Mouse (Mus musculus) embryo, embryonic 10.5 days (tissue): ENCODE results near the gene Smim11.

Experiments used
- DNase-seq: peaks from one replicate; pipeline ENCODE4 v3.0.0-alpha.2; 2015; ENCODE audit warnings: low spot score

Smim11 gene

DNA sequence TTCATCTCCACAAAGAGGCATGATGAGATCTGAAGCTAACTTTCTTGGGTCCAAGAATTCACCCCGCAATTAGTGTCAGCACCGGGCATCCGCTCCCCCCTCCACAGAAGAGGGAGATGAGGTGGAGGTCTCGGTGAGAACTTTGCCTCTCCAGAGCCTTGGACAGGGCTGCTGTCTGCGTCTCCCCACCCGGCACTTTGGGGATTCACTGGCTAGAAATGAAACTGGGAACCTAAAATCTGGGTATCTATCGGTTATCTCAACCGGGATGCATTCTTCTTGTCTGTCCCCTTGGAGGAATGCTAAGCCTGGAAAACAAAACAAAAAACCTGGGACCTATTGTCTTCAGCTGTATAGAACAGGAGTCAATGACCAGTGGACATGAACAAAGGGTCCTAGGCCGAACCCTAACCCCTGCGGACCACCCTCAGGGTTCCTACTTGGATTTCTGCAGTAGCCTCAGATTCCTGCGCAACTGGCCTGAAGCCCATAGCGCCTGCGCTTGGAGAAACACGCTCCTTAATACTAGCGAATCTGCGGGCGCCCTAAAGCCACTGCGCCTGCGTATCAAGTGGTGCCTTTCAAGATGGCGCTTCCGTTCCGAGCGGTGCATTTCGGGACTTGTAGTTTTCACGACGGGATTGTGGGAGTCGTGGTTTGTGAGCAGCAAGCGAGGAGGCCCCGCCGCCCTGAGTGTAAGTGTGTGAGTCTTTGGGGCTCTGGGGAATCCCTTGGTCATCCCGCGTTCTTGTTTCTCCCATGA is at the start of gene Smim11:
TSS of gene Smim11 (plus strand) at position 638 of the 763 bp plus-strand sequence.
- DNase-seq: peak; percentile 100

DNA sequence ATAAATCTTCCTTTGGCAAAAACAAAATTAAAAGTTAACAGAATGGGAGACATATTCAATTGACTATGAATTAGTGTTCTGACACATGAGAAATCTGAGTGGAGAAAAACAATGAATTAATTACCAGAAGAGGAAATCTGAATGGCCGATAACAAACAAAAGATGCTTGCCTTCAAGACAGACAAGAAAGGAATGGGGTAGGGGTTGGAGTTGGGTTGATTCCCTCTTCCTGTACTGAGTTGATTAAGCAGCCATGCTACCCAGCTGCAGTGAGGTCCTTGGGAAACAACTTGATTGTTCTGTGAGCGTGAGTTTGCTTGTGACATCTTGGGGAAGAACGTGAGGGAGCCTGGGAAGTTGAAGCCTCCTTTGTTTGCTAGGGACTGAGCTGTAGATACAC is 46.8 kb upstream of the Smim11 start:
- DNase-seq: no peak

DNA sequence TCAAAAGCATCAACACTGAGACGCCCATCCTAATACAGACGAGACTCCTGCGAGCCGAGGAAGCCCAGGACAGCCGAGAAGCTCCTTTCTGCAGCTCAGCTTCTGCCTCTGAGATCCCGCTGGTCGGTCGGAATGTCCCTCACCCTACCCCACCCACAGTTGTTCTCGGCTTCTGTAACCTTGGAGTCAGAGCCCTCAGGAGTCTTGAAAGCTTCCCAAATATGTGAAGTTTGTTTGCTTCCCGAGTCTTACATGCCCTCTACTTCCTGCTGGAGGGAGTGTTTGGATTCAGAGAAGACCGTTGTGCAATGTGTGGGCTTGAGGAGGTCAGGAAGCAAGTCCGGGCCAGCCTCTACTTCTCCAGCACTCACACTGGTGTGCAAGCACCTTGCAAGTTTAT is 33.2 kb upstream of the Smim11 start:
- no peak for DNase-seq

DNA sequence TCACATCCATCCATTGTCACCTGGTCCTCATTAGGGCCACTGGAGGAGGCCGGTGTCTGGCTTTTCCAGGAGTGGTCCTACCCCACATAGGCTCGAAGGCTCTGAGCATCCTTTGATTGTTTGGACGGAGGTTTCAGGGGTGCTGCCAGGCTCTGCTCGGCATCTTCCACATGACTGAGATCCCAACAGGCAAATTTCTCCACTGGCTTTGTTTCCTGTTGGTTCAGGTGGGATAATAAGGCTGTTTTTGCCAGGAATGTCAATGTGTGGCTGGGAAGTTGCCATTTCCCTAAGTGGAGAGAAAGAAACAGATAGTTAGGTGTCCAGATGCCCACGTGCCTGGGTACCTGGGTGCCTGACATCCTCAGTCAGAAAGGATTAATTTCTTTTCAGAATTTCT is 26.6 kb upstream of the Smim11 start:
- DNase-seq: no peak

DNA sequence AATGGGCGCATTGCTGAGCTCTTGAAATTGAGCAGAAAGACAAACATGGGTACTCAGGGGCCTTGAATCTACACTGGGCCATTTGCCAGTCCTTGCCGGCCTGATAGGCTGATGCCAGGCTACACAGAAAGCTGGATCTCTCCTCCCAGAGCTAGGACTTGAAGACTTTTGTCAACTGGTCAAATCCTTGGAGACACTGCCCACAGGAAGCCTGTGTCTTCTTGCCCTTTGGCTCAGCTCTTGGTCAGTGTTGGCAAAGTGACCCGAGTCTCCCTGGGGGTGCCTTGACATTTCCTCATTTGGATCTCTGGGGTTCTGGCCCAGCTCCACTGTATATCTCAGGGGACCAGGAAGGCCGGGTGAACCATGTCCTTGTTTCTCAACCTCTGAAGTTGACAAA is 25.6 kb upstream of the Smim11 start:
- no peak for DNase-seq

DNA sequence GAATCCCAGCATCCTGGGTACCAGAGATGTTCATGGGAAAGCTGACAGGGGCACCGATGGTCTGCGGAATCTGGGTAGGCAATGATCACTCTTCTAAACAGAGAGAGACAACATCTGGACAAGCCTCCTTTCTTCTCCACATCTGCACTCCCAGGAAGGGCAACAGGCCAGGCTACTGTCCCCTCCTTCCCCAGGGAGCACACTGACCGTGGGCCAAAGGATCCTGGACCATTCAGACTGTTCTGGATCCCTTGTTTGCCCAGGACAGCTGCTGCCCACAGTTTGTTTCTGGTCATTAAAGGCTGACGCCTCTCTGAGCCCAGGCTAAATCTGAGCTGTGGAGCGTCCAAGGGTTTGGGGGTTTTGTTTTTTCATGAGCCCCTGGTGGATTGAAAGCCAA is 18.4 kb upstream of the Smim11 start:
- no peak for DNase-seq

DNA sequence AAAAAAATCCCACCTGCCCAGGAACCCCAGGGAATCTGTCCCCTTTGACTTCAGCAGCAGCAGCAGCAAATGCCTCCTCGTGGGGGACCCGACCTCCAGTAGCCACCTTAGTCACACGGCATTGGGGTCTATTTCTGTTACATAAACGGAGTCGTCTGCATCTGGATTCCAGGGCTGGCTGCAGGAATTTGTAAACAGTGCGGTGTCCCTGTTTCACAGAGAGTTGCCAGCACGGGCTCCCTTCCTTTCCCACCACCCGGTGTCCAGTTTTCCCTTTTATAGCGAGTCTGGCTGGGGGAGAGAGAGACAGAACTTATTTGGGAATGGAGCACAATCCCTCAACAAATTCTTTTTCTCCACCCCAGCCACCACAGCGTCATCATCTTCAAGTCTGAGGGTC is 16.0 kb upstream of the Smim11 start:
- no peak for DNase-seq

DNA sequence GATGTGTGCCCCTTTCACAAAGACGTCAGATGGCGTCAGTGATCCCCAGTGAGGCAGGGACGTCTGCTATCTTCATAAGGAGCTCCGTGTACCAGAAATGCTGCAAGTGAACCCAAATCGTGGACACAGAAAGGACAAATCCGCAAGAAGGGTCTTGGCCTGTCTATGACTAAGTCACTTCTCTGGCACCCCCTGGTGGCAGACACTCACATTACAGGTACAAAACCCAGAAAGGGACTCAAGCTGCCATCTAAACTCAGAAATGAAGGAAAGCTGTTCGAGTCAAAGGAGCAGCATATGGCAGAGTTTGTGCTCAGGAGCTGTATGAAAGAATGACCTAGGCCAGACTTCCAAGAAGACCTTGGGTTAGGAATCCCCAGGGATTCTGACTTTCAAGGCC is 14.5 kb upstream of the Smim11 start:
- peak; percentile 96 for DNase-seq

DNA sequence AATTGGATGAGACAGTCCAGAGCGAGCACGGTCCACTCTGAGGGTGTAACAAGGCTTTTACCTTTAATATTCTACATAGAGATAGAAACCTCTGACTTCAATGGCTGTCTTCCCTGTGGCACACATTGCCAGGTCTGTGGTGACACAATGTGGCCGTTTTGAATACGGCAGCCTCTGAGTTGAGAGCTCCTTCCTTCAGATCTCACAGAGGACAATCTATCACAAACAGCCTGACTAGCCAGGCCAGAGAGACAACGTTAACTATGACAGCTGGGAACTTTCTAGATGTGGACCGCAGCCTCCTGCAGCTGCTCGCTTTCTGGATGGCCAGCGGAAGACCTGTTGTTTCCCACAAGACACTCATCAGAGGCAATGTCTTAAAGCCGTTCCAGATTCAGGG is 12.3 kb upstream of the Smim11 start:
- DNase-seq: peak; percentile 40

DNA sequence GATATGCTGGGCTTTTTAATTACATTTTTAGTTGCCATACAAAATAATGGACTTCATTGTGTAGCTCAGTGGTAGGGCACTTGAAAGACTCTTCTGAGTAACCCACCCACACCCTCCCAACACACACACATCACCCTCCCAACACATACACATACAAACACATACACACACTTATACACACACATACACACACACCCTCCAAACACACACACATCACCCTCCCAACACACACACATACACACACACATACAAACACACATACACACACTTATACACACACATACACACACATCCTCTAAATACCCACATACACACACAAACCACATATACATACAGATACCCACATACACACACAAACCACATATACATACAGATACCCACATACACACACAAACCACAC is 11.0 kb upstream of the Smim11 start:
- no peak for DNase-seq

DNA sequence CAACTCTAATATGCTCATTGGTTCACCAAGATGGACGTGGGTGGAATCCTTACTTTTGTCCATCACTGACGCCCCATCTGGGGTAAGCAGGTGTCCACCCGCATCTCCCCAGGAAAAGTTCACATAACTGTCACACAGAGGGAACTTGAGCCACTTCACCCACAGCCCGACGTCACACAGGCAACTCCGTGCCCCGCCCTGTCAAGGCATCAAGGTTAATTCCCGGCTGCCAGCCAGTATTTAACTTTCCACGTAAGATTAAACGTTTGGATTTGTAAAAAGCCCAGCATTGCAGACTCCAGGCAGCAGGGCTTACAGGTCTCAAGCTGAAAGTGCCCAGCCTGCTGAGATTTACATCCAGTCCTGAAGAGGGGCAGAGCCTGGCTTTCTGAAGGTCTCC is 9.0 kb upstream of the Smim11 start, which contains the start of gene Kcne2:
TSS of gene Kcne2 (plus strand) at position 289 of the 400 bp plus-strand sequence.
- no peak for DNase-seq

DNA sequence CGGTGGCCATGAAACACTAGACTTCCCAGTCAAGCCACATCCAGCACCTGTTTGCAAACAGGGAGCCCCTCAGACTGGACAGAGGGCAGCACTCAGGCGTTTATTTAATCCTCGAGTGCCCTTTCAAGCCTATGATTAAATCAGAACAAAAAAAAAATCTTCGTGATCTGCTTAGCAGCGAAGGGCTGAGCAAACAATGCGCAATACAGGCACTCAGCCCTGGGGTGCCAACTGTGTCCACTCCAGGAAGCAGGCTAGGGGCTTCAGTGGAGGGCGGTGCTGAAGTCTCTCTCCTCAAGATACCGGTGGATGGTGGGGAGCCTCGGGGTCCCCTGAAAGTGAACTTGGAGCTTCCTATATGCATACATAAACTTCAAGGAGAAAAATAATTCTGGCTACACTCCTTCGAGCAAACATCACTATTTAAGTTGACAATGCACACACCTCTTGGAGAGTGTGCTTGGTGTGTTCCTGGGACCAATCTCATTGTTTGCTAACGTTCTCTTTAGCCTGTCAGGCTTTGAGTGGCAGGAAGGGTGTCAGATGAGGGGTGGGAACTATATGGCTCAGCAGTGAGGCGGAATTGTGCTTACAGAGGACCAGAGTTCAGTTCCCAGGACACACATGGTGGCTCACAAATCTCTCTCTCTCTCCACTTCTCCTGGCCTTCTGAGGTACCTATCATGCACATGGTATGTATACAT is 6.7 kb upstream of the Smim11 start:
- no peak for DNase-seq

DNA sequence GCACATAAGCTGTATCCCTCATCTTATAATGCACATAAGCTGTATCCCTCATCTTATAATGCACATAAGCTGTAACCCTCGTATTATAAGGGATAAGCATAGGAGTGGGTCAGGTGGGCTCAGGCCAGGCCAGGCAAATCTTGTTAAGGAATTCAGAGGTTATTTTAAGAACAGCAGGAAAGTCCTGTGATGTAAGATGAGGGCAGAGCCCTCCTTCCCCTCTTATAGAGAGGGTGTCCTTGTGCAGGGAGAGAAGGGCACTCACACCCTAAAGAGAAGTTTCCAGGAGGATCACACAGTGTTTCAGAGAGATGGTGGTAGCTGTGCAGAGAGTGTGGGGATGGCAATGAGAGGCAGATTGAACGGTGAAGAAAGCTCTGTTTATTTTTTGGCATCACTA is 5.8 kb upstream of the Smim11 start:
- DNase-seq: no peak

DNA sequence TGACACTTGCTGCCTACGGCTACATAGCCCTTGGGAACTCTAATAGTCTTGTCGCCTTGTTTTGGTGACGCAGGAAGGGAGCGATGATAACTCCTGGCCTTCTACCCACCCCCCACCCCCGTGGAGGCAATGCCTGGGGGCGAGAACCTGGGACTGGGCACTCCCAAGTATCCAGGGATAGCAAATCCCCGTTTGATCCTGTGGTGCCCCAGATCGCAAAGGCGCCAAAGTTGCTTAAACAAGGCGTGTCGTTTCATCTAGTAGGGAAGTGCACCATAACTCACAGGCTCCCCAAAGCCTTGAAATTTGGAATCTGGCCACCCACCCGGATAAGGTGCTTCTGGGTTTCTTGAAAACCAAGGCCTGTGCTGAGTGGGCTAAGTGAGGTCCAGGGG is 323 bp downstream of the Smim11 start:
- DNase-seq: peak; percentile 50

DNA sequence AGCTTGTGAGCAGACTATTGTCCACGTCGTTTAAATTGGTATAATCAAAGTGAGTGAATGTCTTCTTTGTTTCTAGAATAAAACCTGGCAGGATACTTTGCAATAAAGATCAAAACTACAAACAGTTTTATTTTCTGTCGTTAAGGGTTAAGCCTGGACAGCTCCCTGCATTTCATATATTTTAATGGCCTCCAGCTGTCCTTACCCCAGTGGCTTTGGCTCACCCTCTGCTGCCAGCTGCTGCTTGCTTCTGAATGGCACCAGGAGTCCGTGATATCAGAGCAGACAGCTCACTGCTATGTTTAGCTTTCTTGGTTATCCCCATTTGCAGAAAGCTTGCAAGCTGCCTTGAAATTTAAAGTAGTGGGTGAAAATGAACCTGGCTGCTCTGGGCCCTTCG is 903 bp downstream of the Smim11 start:
- DNase-seq: peak; percentile 33

DNA sequence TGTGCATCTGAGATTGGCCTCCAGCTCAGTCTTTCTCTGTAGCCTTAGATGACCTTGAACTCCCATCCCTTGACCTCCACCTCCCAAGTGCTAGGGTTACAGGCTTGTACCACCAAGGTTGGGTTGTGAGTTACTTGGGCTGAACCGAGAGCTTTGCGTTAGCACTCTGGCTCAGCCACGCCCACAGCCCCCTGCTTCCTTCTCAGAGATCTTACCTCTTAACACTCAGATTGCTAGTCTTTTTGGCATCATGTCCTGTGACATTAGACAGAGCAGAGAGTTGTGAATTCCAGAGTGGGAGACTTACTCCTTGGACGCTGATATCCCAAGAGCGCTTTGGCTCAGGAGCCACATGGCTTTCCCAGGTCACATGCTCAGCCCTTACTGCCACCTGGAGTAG is 1.4 kb downstream of the Smim11 start:
- no peak for DNase-seq

DNA sequence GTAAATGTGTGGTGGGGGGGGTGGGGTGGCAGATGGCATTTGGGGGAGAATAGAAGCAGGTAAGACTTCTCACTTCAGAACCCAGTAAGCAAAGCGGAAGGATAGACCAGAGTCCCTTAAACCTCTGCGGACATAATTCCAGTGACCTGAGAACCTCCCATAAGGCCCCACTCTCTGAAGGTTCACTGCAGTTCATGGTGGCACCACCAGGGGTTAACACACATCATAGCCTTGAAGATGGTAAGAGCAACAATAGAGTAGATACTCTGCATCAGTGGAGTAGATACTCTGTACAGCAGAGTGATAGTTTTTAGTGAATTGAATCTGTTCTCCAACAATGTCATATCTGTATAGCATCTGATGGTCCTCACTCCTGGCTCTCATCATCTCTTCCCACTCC is 4.4 kb downstream of the Smim11 start:
- peak; percentile 38 for DNase-seq

DNA sequence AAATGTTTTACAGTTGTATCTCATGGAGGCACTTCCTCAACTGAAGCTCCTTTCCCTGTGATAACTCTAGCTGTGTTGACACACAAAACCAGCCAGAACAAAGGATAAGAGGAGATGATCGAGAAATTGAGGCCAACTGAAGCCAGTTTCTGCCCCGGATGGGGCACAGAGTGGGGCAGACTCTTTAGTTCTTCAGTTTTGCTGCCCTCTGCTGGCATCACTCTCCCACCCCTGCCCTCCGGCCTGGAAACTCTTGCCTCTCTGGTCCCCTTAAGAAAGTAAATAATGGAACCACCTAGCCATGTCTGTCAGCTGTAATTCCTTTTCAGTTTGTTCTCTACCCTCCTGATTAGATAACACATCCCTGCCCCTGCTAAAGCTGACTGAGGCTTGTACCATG is 6.9 kb downstream of the Smim11 start:
- DNase-seq: no peak

DNA sequence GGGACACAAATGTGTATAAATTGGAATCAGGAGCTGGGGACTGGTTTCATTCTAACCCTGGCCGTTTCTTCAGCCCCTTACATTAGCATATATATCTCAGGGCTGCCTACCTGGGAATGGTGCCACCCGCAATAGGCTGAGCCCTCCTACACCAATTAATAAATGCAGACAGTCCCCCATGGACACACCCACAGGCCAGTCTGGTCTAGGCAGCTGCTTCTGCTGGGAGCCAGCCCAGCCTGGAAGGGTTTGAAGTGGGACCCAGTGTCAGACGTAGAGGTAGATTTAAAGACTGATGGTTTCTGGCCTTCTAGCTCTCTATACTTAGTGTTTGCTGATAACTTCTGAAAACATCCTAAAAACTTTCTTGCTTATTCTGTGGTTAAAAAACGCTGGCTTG is 8.0 kb downstream of the Smim11 start:
- no peak for DNase-seq

DNA sequence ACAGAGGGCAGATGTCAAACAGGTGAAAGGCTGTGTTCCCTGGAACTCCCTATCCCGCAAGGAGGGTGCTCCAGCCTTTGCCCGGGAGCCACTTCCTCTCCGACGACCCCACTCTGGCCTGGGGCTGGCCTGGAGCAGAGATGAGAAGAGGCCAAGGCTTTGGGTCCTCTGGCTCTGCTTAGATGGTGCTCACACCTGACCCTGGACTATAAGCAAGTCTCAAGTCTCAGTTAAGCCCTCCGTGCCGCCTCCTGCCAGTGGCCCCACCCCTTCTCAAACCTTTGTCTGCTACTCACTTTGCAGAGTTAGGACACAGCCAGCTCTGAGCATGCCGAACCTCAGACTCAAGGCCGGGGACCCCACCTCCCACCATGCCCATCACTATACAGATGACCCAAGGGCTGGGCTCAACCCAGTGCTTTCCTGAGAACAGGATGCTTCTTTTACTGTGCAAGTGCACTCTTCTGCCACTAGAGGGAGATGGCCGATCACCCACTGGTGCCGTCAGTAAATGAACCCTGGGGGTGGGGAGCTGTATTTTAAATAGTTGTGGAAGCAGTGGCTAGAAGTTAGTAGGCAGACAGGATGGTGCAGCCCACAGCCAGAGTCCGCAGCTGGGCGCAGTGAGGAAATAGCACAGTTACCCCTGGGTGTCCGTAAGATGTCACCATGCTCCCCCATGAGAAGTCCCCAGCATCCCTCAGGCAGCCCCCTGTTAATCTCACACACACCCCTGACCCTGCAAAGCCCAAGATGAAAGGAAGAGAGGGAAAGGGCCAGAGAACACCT is 13.1 kb downstream of the Smim11 start:
- peak; percentile 85 for DNase-seq

DNA sequence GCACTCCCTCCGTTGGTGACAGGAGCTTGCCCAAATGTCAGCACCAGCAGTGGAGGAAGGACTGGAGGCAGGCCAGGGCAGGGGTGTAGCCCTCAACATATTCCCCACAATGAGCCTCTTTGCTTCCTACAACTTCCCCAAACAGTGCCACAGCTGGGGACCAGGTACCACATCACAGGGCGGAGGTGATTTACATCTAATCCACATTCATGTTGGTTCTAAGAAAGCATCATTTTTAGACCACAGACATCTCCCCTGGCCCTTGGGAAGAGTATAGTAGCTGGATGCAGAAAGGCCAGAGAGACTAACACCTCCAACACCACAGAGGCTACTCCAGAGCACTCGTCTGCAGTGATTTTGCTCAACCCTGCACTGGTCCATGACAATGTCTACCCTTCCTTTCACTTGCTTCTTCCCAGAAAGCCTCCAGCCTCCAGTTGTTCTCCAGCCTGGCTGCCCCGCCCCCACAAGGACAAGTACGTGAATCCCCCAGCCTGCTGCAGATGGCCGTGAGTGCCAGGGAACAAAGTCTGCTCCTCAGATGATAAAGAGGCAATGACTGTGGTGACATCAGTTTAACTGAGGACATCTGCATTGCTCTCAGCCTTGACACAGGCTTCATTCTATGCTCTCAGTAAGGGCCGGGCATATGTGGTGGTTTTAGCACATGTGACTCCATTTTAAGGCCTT is 15.1 kb downstream of the Smim11 start:
- DNase-seq: no peak

DNA sequence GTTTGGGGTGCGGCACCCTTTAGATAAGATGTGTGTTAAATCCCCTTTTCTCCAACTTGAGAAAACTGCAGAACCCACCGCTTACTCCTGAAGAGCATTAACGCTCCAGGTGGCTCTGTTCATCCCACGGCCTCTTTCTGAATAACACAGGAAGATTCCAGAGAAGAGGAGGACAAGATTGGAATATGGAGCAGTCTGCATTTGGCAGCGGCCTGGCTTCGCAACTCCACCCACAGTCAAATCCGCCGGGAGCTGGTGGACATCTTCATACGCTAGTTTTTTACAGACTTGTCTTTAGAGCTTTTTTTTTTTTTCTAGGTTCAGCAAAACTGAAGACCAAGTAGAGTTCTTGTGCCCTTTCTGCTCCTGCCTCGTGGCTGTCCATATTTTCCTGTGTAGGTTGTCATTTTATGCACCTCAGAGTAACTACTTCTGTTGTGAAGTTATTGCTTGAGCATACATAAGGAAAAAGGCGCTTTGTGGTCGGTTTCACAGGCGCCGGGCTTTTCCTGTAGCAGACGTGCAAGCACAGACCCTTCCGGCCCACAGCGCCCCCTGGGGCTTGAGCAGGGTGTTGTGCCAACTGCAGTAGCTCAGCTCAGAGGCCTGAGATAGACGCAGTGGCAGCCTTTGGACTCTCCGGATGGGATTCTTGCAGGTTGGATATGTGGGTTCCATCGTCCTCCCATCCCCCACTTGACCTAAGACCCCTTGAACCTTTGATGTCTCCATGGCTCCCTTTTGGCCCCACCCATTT is 18.4 kb downstream of the Smim11 start:
- peak; percentile 43 for DNase-seq
